Mouse (Mus musculus): ENCODE measurements around the gene Bag6.
"Not testable (repeated sequence)": the region's sequence is repeated elsewhere in the genome, so short reads cannot be mapped to it uniquely, and the experiment has no call there.

Gene Bag6

DNA sequence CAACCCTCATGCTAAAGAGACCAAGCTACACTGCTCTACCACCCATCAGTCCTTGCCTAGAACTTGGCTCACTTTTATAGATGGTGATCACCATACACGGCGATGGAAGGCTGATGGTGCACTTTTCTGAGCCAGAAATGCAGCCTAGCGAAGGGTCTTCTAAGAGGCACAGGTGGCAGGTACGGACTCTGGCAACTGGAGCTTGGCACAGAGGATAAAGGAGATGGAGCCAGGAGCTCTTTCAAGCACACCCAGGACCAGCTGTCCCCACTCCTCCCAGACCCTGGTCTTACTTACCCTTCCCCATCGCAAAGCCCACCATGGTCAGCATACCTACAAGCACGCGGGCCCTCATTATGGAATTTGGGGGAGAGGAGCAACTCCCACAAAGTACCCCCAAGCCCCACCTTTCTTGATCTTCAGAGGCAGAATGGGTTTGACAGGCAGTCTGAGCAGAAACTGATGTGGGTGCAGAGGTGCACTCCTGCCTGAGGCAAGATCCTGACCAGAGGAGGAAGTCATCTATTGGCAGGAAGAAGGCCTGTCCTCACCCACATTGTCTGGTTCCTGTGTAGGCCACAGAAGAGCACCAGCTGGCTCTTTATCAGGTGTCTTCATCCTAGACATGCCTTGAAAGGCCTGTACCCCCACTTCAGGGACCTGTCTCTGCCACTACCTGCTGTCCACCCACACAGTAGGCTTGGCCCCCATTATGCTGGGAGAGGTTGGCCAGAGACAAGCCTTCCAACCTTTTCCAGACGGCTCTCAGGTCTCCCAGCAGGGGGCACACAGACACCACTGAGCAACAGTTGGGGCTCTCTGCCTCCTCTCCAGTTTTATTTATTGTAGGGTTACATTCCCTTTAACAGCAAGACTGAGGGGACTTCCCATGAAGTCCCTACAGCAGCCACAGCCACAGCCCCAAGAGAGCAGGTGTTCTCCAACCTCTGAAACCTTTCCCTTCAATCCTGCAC is 19.6 kb upstream of the Bag6 start, which contains the start of gene Ly6g5b:
Gene Ly6g5b, minus strand, starts transcription at position 383 of the 974 bp plus-strand sequence.
- no peak for DNase-seq

DNA sequence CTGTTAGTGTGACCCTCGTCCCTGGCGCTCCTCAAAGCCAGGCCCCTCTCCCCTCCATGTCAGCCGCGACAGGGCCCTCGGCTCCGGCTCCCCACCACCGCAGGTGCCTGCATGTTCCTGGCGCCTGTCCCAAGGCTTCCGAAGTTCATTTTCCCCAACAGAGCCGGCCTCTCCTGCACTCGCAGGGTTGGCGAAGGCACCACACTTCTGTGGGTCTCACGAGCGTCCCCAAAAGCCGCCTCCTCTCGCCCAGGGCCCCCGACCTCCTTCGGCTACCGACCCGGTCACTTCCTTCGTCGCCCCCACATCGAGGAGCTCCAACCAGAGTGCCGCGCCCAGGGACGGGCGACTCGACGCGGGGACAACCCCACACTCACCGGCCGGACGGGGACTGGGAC is 14.2 kb upstream of the Bag6 start:
- DNase-seq, result no peak

- DNase-seq, result peak; percentile 96
These were observed 13.7 kb upstream of the Bag6 start, which contains the start of gene Gpank1 for GRCm38 (mm10) chr17:35121143-35121799. TSS of gene Gpank1 (plus strand) at chr17:35121455.

- DNase-seq, result peak; percentile 67
These were observed 13.1 kb upstream of the Bag6 start, which contains the start of gene Csnk2b for GRCm38 (mm10) chr17:35121871-35122303. TSS of gene Csnk2b (minus strand) at chr17:35122053.

DNA sequence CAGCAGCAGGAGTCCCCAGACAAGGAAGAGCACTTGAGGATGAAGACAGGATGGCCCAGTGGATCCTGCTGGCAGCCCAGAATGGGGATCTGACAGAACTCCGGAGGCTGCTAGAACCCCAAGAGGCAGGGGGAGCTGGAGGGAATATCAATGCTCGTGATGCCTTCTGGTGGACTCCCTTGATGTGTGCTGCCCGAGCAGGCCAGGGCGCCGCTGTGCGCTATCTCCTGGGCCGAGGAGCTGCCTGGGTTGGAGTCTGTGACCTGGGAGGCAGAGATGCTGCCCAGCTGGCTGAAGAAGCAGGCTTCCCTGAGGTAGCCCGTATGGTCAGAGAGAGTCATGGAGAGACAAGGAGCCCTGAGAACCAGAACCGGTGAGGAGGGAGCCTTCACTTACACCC is 11.7 kb upstream of the Bag6 start:
- DNase-seq, result not testable (repeated sequence)

DNA sequence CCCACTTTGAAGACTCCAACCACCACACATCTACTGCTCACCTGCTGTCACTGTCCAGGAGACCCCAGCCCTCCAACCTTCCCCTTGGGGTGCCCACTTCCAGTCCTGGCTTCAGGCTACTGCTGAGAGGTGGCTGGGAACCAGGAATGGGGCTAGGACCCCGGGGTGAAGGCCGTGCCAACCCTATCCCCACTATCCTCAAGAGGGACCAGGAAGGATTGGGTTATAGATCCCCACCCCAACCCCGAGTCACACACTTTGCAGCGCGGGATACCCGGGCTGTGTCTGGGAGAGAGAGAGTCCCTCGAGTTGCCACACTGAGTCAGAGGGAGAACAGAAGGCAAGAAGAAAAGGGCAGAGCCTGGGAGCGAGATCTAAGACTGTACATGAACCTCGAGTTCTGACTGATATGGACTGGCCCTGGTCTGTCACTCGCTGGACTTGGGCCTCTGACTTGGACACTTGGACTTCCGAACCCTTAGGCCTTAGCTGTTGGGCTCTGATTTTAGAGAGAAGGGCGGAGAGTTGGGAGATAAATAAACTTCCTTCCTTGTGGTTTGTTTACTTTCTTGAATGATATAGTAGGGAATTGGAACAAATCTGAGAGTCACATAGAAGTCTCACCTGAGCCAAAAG is 10.6 kb upstream of the Bag6 start:
- DNase-seq, result not testable (repeated sequence)

DNA sequence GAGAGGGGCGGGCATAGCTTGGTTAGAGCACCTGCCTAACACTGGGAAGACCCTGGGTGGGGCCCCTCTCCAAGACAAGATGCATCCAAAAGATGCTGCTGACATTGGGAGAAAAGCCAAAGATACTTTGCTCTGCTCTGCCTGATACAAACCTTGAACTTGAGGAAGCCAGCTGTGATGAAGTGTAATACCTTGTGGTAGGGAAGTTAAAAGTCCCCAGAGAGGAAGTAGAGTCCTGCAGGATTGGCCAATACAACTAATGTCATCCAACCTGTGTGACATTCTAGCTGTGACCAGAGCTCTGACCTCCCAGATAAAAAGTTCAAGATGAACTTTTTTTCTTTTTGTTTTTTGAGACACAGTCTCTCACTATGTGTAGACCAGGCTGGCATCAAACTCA is 9.9 kb upstream of the Bag6 start:
- DNase-seq, result no peak

DNA sequence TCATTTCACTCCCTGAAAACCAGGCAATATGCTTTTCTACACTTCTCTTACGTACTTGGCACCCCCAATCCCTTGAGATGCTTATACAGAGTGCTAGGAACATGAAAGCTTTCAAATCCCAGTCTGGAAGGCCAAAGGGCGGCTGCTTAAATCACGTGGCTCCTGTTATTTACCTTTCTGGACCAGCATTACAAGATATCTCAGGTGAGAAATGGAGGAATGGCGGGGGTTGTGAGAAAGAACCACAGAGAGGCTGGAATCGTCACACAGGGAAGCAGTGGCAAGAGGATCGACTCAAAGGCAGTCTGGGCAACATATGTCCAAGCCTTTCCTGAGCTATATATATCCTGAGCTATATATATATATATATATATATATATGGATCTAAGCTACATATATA is 9.4 kb upstream of the Bag6 start:
- DNase-seq, result no peak

- DNase-seq, result peak; percentile 63
These were observed 8.8 kb upstream of the Bag6 start, which contains the start of gene D17H6S53E for GRCm38 (mm10) chr17:35126206-35126611. TSS of gene D17H6S53E (plus strand) at chr17:35126373.

DNA sequence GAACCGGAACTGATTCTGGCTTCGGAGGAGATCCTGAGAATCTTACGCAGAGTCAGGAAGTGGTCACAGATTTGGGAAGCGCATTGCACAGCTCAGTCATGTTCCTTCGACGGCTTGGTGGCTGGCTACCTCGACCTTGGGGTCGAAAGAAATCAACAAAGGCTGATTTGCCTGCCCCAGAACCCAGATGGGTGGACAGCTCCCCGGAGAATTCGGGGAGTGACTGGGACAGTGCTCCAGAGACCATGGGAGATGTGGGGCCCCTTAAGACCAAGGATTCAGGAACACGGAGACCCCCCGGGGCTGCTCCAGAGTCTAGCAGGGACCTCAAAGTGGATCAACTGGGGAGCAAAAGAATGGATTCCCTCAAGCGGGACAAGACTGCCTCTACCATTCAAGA is 8.0 kb upstream of the Bag6 start:
- no peak for DNase-seq

GRCm38 (mm10) chr17:35128996-35129395 is 6.0 kb upstream of the Bag6 start:
- DNase-seq, result no peak

GRCm38 (mm10) chr17:35131038-35131437 is 3.9 kb upstream of the Bag6 start:
- DNase-seq, result no peak

- DNase-seq, result no peak
These were observed 3.3 kb upstream of the Bag6 start, which contains the start of gene Apom for GRCm38 (mm10) chr17:35131500-35132173. TSS of gene Apom (minus strand) at chr17:35132050.

- DNase-seq, result no peak
These were observed 2.8 kb upstream of the Bag6 start for GRCm38 (mm10) chr17:35132174-35132560.

GRCm38 (mm10) chr17:35133517-35133916 is 1.5 kb upstream of the Bag6 start:
- no peak for DNase-seq

GRCm38 (mm10) chr17:35135591-35136320 is 778 bp downstream of the Bag6 start:
- no peak for DNase-seq

DNA sequence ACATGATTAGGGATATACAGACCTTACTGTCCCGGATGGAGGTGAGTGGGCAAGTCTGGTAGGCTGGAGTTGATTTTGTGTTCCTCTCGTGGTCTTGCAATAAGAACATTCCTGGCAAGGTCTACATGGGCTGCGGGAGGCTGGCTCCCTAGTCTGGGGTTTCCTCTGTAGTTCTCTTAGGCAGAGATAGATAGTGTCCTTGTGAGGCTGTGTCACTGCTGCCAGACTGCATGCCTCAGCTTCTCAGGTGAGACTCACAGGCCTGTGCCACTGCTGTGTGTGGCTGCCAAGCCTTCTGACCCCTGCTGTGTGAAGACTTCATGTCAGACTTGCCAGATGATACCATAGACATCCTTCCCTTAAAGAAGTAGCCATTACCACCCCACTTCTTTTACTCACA is 4.3 kb downstream of the Bag6 start:
- DNase-seq, result no peak

GRCm38 (mm10) chr17:35140490-35140996 is 5.6 kb downstream of the Bag6 start:
- no peak for DNase-seq

- no peak for DNase-seq
These were observed 7.0 kb downstream of the Bag6 start for GRCm38 (mm10) chr17:35141971-35142370.

GRCm38 (mm10) chr17:35146139-35146538 is 11.2 kb downstream of the Bag6 start:
- DNase-seq, result no peak

GRCm38 (mm10) chr17:35147348-35147747 is 12.4 kb downstream of the Bag6 start:
- no peak for DNase-seq
